Mouse (Mus musculus) large intestine, adult 2 months (tissue): Measurements from ENCODE around the gene Ugt1a9. TPM values are rescaled to one million over a fixed set of nuclear protein-coding genes. Genes with fewer than 3 reads are reported as not detected.
"Not testable (repeated sequence)": the region's sequence is repeated elsewhere in the genome, so short reads cannot be mapped to it uniquely, and the experiment has no call there.

Experiments
- DNase-seq: peaks from one replicate; pipeline ENCODE4 v3.0.0-alpha.2; 2012; ENCODE audit warnings: low read depth, low spot score
- WGBS: fragments of 180-500 bp; shearing (Covaris S2); methylation state at CpG from one replicate; pipeline ENCODE4 v1.1.7; 2018; 5-methylcytosine and 5-hydroxymethylcytosine counted together
- polyA plus RNA-seq: library from polyadenylated mRNA; depleted of rRNA; stranded (reverse); fragments of >200 nt; gene quantifications from 2 replicates; pipeline ENCODE4 v1.2.3, GENCODE M21; 2012; rRNA removed

The Ugt1a9 gene
- polyA plus RNA-seq: 0.17 and 1.1 TPM in 2 replicates

- no peak for DNase-seq
- WGBS: 28% methylated on average over 2 of the region's 2 CpGs
These were observed at the start of gene Ugt1a9 for GRCm38 (mm10) chr1:88070495-88070894. Gene Ugt1a9 (plus strand): TSS chr1:88070800.

- not testable (repeated sequence) for DNase-seq
- 66% methylated on average over 3 of the region's 3 CpGs for WGBS
These were observed 45.4 kb upstream of the Ugt1a9 start for GRCm38 (mm10) chr1:88025244-88025643.

GRCm38 (mm10) chr1:88043044-88043443 lies 27.6 kb upstream of the Ugt1a9 start:
- 83% methylated on average over 1 of the region's 2 CpGs for WGBS
- DNase-seq: not testable (repeated sequence)

- 76% methylated on average over 4 of the region's 5 CpGs for WGBS
- DNase-seq: not testable (repeated sequence)
These were observed 25.7 kb upstream of the Ugt1a9 start for GRCm38 (mm10) chr1:88044832-88045437.

GRCm38 (mm10) chr1:88047408-88047807 lies 23.2 kb upstream of the Ugt1a9 start:
- WGBS: 94% methylated on average over 2 of the region's 2 CpGs
- not testable (repeated sequence) for DNase-seq

GRCm38 (mm10) chr1:88055088-88055487 lies 15.5 kb upstream of the Ugt1a9 start, which contains the start of gene Ugt1a10:
Gene Ugt1a10 (plus strand): TSS chr1:88055388.
- 63% methylated on average over 1 of the region's 1 CpGs for WGBS
- DNase-seq: no peak

GRCm38 (mm10) chr1:88066472-88067102 lies 4.0 kb upstream of the Ugt1a9 start:
- DNase-seq: not testable (repeated sequence)
- WGBS: 89% methylated on average over 1 of the region's 2 CpGs

- WGBS: 83% methylated on average over 4 of the region's 4 CpGs
These were observed 302 bp downstream of the Ugt1a9 start for GRCm38 (mm10) chr1:88070902-88071301.

GRCm38 (mm10) chr1:88074471-88074870 lies 3.9 kb downstream of the Ugt1a9 start:
- 87% methylated on average over 2 of the region's 2 CpGs for WGBS
- DNase-seq: no peak

More at GRCm38 (mm10) chr1:88070902-88071301, 302 bp downstream of the Ugt1a9 start:
- no peak for DNase-seq

GRCm38 (mm10) chr1:88077128-88077527 lies 6.5 kb downstream of the Ugt1a9 start:
- WGBS: 85% methylated on average over 1 of the region's 1 CpGs
- no peak for DNase-seq

- no peak for DNase-seq
- WGBS: 96% methylated on average over 1 of the region's 1 CpGs
These were observed 11.1 kb downstream of the Ugt1a9 start for GRCm38 (mm10) chr1:88081670-88082069.

GRCm38 (mm10) chr1:88086125-88086524 lies 15.5 kb downstream of the Ugt1a9 start:
- no peak for DNase-seq

GRCm38 (mm10) chr1:88087513-88087912 lies 16.9 kb downstream of the Ugt1a9 start, which contains the start of gene Ugt1a8:
Gene Ugt1a8 (plus strand): TSS chr1:88087813.
- DNase-seq: no peak
- WGBS: 38% methylated on average over 3 of the region's 3 CpGs

More at GRCm38 (mm10) chr1:88086125-88086524, 15.5 kb downstream of the Ugt1a9 start:
- WGBS: 25% methylated on average over 1 of the region's 1 CpGs

- DNase-seq: no peak
These were observed 21.7 kb downstream of the Ugt1a9 start for GRCm38 (mm10) chr1:88092341-88092740.

GRCm38 (mm10) chr1:88094270-88094676 lies 23.7 kb downstream of the Ugt1a9 start:
- 18% methylated on average over 3 of the region's 3 CpGs for WGBS

GRCm38 (mm10) chr1:88094941-88095492 lies 24.4 kb downstream of the Ugt1a9 start, which contains the start of gene Ugt1a7c:
Gene Ugt1a7c (plus strand): TSS chr1:88095062.
- 3% methylated on average over 10 of the region's 10 CpGs for WGBS
- peak; percentile 61 for DNase-seq

More at GRCm38 (mm10) chr1:88094270-88094676, 23.7 kb downstream of the Ugt1a9 start:
- DNase-seq: not testable (repeated sequence)

- not testable (repeated sequence) for DNase-seq
- 47% methylated on average over 3 of the region's 3 CpGs for WGBS
These were observed 27.9 kb downstream of the Ugt1a9 start for GRCm38 (mm10) chr1:88098546-88098945.

GRCm38 (mm10) chr1:88099691-88100090 lies 29.1 kb downstream of the Ugt1a9 start:
- WGBS: 68% methylated on average over 2 of the region's 2 CpGs

GRCm38 (mm10) chr1:88103019-88103418 lies 32.4 kb downstream of the Ugt1a9 start, which contains the start of gene Ugt1a6b:
Gene Ugt1a6b (plus strand): TSS chr1:88103252.
- 19% methylated on average over 3 of the region's 3 CpGs for WGBS
- DNase-seq: not testable (repeated sequence)

More at GRCm38 (mm10) chr1:88099691-88100090, 29.1 kb downstream of the Ugt1a9 start:
- DNase-seq: not testable (repeated sequence)
